Mouse (Mus musculus) frontal cortex, postnatal 25 days (tissue): ENCODE data around the gene Cks1b.
A peak's percentile ranks its signal among the peaks of the same experiment; 100 is the strongest.

ENCODE experiments used
- DNase-seq, 2 experiments: peaks; one replicate each; pipeline ENCODE4 v3.0.0; 2022; ENCODE audit warnings: low spot score in 2 of 2

The Cks1b gene

DNA sequence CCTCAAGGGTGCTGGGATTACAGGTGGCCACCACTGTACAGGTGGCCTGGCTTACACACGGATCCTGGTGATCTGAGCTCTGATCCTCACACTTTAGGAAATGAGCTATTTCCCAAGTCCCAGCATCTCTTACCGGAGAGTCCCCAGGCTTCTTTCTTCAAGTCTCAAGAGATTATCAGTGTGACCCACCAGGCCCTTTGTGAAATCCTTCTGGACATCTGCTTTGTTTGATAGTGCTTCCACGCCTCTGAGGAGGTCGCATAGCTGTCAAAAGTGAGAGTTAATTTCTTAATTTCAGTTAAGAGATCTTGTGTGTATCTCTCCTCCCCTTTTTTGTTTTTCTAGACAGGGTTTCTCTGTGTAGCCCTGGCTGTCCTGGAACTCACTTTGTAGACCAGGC is 7.7 kb upstream of the Cks1b start:
- no peak for DNase-seq

DNA sequence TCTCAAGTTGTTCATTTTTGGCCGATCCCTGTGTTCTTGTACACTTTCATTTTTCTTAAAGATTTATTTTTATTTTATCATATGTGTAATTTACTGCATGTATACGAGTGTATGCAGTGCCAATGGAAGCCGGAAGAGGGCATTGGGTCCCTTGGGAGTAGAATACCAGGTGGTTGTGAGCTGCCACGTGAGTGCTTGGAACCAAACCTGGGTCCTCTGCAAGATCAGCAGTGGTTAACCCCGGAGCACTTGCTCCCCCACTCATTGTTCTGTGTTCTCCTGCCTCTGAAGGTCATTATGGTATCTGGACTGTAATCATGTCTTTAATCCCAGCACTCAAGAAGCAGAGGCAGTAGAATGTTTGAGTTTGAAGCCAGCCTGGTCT is 7.0 kb upstream of the Cks1b start:
- no peak for DNase-seq

DNA sequence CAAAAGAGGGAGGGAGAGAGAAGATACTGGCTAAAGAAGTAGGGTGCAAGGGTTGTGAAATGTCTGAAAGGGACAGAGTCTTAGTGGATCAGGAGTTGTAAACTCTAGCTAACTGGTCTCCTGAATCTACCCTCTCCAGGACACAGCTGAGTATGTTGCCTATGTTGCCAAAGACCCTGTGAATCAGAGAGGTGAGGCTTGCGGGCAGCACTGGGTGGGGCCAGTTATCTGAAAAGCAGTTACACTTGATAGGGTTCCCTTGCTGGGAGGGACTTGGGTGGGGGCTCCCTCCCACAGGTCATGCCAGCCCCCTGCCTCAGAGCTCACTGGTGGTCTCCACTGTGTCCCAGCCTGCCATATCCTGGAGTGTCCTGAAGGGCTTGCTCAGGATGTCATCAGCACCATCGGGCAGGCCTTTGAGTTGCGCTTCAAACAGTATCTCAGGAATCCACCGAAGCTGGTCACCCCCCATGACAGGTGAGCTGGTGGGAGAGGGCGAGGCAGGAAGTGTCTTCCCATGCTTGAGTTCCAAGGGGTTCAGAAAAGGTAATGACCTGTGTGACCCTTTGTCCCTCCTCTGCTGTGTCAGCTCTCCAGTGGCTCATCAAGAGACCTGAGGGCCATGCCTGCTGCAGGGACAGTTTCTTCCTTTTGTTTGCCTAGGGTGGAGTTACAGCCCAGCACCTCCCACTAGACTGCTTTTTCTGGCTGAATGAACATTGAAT is 6.4 kb upstream of the Cks1b start:
- DNase-seq: no peak

DNA sequence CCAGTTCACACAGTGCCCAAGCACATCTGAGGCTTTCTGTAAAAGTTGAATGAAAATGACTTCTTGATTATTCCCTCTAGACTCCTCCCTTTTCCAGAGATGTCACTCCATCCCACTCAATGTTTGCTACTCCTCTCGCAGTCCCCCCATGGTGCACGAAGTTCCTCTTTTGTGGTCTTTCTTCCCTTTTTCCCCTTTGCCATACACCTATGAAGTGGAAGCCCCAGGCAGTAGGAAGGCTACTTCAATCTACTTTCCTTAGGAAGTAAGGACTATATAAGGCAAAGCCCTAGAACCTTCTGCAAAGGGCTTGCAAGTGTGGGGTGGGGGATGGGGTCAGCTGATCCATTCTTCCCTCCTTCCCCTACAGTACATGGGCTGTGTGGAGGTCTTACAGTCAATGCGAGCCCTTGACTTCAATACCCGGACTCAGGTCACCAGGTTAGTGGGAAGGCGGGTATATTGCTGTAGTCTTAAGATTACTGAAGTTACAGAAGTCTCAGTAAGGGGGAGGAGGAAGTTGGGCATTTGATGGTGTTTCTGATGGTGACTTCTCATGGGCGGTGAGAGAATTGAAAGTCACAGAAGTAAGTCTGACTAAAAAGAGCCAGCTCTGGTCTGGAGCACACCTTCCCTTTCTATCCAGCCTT is 4.5 kb upstream of the Cks1b start:
- DNase-seq: no peak

DNA sequence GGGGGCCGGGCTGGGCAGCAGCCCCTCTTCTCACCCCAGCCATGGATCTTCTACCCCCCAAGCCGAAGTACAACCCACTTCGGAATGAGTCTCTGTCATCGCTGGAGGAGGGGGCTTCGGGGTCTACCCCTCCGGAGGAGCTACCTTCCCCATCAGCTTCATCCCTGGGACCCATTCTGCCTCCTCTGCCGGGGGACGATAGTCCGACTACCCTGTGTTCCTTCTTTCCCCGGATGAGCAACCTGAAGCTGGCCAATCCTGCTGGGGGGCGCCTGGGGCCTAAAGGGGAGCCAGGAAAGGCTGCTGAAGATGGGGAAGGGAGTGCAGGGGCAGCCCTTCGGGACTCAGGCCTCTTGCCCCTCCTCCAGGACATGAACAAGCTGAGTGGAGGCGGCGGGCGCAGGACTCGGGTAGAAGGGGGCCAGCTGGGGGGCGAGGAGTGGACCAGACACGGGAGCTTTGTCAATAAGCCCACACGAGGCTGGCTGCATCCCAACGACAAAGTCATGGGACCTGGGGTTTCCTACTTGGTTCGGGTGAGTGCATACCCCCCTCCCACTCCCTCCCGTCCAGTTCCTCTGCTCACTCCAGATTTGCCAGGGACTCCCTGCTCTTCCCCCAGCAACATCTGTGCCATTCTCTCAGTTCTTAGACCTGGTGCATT is 3.8 kb upstream of the Cks1b start:
- DNase-seq: no peak

DNA sequence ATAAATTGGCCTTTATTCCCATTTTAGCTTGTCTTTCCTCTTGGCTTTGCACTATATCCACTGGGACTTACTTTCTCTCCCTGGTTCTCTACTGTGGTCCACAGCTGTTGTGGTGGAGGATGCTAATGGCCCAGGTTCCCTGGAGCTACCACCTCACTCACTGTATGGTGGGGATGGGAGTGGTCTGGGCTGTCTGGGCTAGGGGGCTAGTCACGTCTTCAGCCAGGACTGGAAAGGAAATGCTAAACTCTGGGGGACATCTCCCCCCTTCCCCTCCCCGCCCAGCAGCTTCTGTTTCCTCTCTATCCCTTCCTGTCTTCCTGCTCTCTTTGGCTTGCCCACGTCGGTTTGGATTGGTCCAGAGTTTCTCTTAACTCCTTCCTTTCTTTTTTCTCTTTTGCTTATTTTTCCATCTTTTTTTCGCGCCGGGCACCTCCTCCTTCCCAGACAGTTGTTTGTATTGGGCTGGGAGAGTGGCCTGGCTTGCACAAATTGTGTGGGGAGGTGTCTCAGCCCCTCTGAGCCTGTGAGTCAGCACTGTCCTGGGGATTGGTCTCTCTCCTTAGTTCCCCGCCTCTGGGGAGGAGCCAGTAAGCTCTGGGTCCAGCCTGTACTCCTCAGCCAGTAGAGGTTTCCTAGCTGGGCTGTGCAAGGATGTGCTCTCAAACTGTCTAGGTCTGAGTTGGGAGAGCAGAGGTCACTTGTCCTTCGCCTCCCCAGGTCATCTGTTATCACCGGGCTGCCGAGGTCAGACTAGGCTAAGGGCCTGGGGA is 3.0 kb upstream of the Cks1b start:
- DNase-seq: peak; percentile 40 to 51

- DNase-seq: no peak
Measured at GRCm38 (mm10) chr3:89420421-89420820, 2.2 kb upstream of the Cks1b start.

DNA sequence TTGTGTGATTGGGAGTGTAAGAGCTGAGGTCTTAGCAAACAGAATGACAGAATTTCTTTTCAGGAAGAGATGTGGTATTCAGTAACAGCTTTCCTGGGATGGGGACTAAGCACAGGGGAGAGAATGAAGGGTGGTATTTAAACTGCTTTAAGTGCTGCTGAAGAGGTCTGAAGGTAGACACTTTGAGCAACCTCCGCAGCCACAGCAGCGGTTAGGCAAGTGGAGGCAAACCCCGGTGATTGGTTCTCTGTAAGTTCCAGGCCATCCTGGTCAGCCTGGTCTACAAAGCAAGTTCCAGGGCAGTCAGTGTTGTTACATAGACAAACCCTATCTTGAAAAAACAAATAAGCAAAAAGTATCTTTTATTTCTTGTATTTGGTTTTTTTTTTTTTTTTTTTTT is 1.8 kb upstream of the Cks1b start:
- DNase-seq: no peak

DNA sequence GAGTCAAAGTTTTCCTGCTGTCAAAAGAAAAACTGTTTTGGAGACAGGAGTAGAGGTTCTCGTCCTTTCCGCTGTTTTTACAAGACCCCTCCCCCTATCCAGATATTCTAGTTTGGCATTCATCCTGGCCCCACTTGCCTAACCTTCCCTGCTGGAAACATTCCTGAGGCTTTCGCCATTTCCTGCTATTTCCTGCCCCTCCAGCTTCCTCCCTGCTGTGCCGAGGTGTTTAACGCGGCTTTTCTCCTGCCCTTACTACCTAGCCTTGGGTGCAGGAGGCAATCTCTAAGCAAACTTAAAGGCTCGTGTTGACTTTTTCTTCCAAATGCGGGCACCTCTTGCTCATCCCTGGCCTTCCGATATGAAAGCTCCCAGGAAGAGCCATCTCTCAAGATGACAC is 1.4 kb upstream of the Cks1b start:
- DNase-seq: no peak

DNA sequence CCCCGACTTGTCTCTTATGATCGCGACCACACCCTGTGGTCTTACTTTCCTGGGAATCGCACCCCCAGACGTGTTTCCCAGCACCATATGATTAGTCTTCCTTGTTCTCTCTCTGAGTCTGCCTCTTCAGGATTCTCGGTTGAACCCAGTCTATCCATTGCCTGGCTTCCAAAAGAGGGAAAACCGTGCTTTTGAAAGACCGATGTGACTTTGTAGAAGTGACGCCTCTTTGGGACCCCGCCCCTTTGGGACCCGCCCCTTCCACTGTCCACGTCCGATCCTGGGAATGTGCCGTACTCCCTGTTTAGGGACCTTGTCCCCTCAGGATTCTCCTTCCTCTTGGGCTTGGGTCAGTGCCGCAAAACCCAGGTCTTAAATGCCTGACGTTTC is 673 bp upstream of the Cks1b start:
- no peak for DNase-seq

- DNase-seq: no peak
Measured at GRCm38 (mm10) chr3:89417840-89418169, 378 bp downstream of the Cks1b start.

DNA sequence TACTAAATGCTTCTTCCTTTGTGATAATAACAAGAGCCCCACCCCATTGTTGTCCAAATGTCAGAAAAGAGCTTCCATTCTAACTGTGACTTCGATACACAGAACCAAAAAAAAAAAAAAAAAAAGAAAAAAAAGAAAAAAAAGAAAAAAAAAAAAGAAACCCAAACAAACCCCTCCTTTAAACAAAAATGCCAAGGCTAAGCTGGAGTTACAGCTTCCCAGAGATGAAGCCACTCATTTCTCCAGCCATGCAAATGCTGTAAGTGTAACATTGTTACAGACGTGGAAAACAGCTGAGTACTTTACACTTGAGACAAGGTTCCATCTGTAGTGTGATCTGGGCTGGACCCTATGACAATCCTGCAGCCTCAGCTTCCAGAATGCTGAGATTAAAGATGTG is 1.1 kb downstream of the Cks1b start:
- no peak for DNase-seq

DNA sequence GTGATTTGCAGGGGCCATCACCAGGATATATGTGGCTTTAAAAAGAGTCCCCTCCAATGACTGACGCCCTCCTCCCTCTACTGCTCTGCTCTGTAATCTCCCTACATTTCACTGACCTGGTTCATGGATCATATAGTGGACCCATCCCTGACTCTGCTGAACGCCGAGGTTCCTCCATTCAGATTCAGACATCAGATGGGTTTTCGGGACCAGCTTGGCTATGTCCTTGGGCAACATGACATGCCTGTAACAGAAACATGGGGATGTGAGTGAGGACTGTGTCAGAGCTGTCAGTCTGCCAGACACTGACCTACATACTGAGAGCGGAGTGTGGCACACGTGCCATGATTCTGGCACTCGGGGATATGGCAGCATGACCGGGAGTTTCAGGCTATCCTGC is 2.0 kb downstream of the Cks1b start:
- DNase-seq: no peak

GRCm38 (mm10) chr3:89411490-89412393 is 6.4 kb downstream of the Cks1b start, which contains the start of gene Flad1:
Flad1 (minus strand) TSS chr3:89411870.
- DNase-seq: peak; percentile 100

DNA sequence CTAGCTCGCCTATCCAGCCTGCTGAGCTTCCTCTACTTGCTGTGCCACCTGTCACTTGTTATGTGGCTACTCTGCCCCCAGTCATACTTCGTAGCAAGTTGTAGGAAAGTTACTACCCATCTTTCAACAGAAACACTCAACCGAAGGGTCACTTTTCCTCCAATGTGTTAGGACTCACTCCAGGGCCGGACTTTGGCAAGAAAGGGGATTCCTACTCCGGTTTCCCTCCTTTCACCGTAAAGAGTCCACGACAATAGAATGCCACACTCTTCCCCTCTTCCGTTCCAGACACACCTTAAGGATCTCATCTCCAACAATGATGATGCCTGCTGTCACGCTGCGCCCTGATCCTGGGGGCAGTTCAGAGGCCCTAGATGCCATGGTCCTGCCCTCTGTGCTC is 7.3 kb downstream of the Cks1b start:
- no peak for DNase-seq

DNA sequence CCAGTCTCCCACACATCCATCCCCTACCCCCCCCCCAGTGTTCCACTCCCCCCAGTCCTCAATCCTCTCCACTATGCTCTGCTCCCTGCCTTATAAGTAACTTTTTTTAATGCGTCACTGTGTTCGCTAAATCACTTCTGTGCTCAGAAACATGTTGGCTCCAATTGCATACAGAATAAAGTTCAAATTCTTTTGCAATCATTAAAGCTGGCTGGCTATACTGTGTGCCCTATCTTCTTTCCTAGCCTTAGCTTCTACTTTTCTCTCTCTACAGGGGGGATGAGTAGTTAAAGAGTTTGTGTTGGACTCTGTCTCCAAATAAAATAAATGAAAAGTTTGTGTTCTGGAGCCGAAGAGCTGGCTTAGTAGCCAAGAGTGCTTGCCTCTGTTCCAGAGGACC is 8.5 kb downstream of the Cks1b start:
- DNase-seq: no peak

DNA sequence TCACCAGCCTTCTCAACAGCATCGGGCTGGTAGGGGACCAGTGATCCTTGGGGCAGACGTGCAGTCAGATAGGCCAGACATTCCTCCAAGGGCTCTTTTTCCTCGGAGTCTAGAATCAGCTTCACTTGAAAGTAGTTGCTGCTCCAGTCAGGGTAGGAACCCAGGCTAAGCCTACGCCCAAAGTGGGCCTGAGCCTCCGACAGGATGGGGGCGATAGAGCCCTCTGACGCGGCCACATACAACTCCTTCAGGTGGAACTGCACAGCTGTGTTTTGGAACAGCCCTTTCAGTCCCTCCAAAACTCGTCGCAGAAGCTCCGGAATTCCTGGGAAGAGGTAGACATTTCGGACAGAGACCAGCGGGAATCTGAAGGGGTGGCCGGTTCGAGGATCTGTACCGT is 9.7 kb downstream of the Cks1b start:
- no peak for DNase-seq

DNA sequence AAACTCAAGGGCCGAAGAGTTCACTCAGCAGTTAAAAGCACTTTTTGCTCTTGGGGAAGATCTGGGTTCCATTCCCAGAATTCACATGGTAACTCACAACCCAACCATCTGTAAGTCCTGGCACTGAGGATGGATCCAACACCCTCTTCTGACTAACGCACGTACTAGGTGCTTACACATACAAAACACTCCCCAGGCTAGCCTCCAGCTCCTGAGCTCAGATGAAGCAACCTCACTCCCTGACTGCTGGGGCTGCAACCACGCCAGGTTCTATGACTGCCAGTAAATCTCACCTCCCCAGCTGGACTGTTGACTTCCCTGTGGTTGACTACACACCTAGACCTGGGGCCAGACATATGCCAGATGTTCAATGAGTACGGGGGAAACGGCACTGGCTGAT is 11.3 kb downstream of the Cks1b start:
- no peak for DNase-seq

- no peak for DNase-seq
Measured at GRCm38 (mm10) chr3:89402693-89403092, 15.5 kb downstream of the Cks1b start, which contains the start of gene Lenep. Lenep (minus strand) TSS chr3:89402793.

GRCm38 (mm10) chr3:89401329-89401728 is 16.9 kb downstream of the Cks1b start:
- no peak for DNase-seq

DNA sequence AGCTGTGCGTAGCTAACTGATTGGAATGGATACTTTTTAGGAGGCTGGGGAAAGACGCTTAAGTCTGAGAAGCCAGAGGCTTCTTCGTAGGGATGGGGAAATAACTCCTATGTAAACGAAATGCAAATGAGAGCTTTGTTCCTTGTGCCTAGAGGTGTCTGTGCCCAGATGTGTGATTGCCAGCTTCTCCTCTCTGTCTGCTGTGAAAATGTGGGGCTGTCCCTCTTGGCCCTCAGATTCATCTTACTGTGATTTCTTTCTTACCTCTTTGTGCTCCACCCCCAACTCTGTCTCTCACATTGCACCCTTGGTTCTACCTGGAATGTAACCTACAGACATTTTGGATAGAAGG is 21.6 kb downstream of the Cks1b start:
- DNase-seq: no peak
